Mouse (Mus musculus) lung, postnatal 0 days (tissue): ENCODE measurements at regions not wholly inside any gene's neighbourhood (a gene's known extent, or its start where the extent isn't known, plus 50 kb on each side); places are given as distances from the start of the nearest gene placed in this dataset.

Experiments
- ATAC-seq: fragments of 200-750 bp; cut with Nextera tagmentation; 2 replicates; pipeline ENCODE4 v1.8.0; 2017; ENCODE audit warnings: moderate library complexity
- DNase-seq: peaks from one replicate; pipeline ENCODE4 v3.0.0-alpha.2; 2016; ENCODE audit warnings: low spot score
- H3K27ac ChIP-seq: fragments of 300-500 bp; sonication (generic); 2 replicates; pipeline ENCODE4 v1.5.1; 2014; ENCODE audit warnings: antibody characterized with exemption, mild to moderate bottlenecking, low read length, mixed read lengths
- H3K27me3 ChIP-seq: fragments of 300-500 bp; sonication (generic); replicated peaks from 2 replicates; pipeline ENCODE4 v1.6.1; 2014; ENCODE audit warnings: low read length, mixed read lengths; ENCODE audit not compliant: insufficient read depth
- H3K36me3 ChIP-seq: fragments of 300-500 bp; sonication (generic); 2 replicates; pipeline ENCODE4 v1.6.1; 2014; ENCODE audit warnings: low read length, mixed read lengths; ENCODE audit not compliant: insufficient read depth
- H3K4me1 ChIP-seq: fragments of 300-500 bp; sonication (generic); 2 replicates; pipeline ENCODE4 v1.6.1; 2014; ENCODE audit warnings: antibody characterized with exemption, low read depth, low read length, mixed read lengths; ENCODE audit not compliant: insufficient read depth
- H3K4me2 ChIP-seq: fragments of 300-500 bp; sonication (generic); replicated peaks from 2 replicates; pipeline ENCODE4 v1.6.1; 2014; ENCODE audit warnings: low read depth, mild to moderate bottlenecking, low read length, moderate library complexity, mixed read lengths
- H3K4me3 ChIP-seq: fragments of 300-500 bp; sonication (generic); 2 replicates; pipeline ENCODE4 v1.5.1; 2014; ENCODE audit warnings: low read depth, low read length
- H3K9ac ChIP-seq: fragments of 300-500 bp; sonication (generic); replicated peaks from 2 replicates; pipeline ENCODE4 v1.6.1; 2014; ENCODE audit warnings: low read depth, mild to moderate bottlenecking
- H3K9me3 ChIP-seq: fragments of 300-500 bp; sonication (generic); 2 replicates; pipeline ENCODE4 v1.6.1; 2016; ENCODE audit warnings: low read length, mixed read lengths
- CTCF ChIP-seq: IDR thresholded peaks from 2 replicates; pipeline ENCODE4 v1.5.1; 2016; ENCODE audit warnings: antibody characterized with exemption, mild to moderate bottlenecking
- EP300 ChIP-seq: IDR thresholded peaks from 2 replicates; pipeline ENCODE4 v1.6.1; 2016; ENCODE audit warnings: antibody characterized with exemption, mild to moderate bottlenecking, control low read depth
- WGBS: fragments of 180-500 bp; shearing (Covaris S2); extraction: QIAGEN DNeasy Blood & Tissue Kit; methylation state at CpG from one replicate; pipeline ENCODE4 v1.1.7; 2014; 5-methylcytosine and 5-hydroxymethylcytosine counted together

DNA sequence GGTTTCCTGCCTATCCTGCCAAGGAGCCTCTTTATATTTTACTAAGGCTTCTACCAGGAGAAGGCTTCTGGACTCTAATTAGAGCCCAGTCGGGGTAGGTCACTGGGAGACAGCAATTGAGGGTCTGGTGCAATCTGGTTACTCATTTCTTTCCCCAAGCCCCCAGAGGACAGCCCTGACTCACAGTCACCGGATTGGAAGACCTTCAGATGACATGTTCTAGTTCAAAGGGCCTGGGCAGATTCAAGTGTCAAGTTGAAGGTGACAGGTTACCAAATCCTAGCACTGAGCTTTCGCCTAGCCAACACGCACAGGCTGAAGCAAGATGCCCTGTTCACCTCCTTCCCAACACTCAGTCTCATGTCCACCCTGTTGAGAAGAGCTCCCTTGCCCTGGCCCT lies 139.6 kb downstream of the Ly86 start:
- ATAC-seq (no peak), DNase-seq (peak; percentile 37)

DNA sequence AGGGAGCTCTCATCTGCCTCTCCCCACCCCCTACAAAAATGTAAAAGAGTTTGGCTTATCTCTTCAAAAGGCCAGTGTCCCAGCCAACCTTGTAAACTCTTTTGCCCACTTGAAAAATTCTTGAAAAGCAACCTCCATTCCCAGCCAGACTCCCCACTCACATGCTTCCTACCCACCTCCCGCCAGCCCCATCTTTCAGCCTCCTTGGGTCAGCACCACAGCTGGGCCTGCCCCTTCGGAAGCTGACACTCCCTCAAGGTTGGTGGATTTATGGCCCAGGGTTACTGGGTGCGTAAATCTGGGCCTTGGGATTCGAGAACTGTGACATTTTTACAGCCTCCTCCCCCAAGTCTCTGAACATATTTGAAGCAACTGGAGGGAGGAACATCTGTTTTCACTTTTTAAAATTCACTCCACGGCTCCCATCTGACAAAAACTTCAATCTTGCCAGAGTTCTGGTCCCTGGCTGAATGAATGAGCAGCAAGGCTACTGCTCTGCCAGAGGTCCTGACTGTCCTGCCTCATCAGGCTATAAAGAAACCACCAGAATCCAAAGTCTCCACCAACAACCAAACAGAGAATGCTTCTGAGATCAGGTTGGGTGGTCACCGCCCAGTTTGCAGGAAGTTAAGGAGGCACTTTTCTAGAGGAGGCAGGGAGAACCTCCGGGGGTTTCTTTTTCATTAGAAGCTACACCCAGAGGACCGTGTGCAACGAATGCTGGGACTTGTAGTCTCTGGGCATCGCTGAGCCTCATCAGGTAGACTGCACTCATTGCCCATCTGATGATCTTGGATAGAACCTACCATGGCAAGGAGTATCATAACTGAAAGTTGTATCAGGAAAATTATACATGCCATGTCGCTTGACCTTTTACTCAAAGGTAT lies 147.3 kb downstream of the Ly86 start:
- no peak overlapping the region for H3K4me3 ChIP-seq
- ATAC-seq, result peak; percentile 62
- DNase-seq, result peak; percentile 78
- H3K27ac ChIP-seq, result peak overlapping the region; percentile 76
- H3K4me1 ChIP-seq, result peaks cover 6% of the 10 kb centered on the region
- no peaks in the 10 kb centered on the region for H3K27me3 ChIP-seq
- no peak overlapping the region for H3K9ac ChIP-seq
- WGBS, result 45% methylated on average over 11 of the region's 11 CpGs
- no peak overlapping the region for H3K4me2 ChIP-seq
- H3K9me3 ChIP-seq, result no peaks in the 10 kb centered on the region
- TF ChIP-seq CTCF, result no peak
- peak; percentile 95 for TF ChIP-seq EP300
- H3K36me3 ChIP-seq, result no peaks in the 10 kb centered on the region

More for the DNA sequence above, 139.6 kb downstream of the Ly86 start:
- Histone ChIP-seq H3K9ac (no peak overlapping the region), H3K4me2 (peak overlapping the region; percentile 19; the same call in 1 of the 2 replicates), H3K9me3 (no peaks in the 10 kb centered on the region), H3K27me3 (no peaks in the 10 kb centered on the region), H3K36me3 (no peaks in the 10 kb centered on the region), H3K4me3 (no peak overlapping the region), H3K27ac (peak overlapping the region; percentile 96), H3K4me1 (peaks cover 16% of the 10 kb centered on the region; the same call in 1 of the 2 replicates)
- TF ChIP-seq CTCF (no peak), EP300 (no peak)
- WGBS, result 68% methylated on average over 4 of the region's 4 CpGs

- no peak overlapping the region for H3K9ac ChIP-seq
- H3K4me2 ChIP-seq, result no peak overlapping the region
- H3K27ac ChIP-seq, result peak overlapping the region; percentile 76; the same call in 1 of the 2 replicates
- no peaks in the 10 kb centered on the region for H3K9me3 ChIP-seq
- peak; percentile 10; the same call in 1 of the 2 replicates for ATAC-seq
- no peak for TF ChIP-seq CTCF
- TF ChIP-seq EP300, result peak; percentile 93
- 68% methylated on average over 1 of the region's 1 CpGs for WGBS
- DNase-seq, result peak; percentile 62
- H3K36me3 ChIP-seq, result no peaks in the 10 kb centered on the region
- H3K4me3 ChIP-seq, result no peak overlapping the region
- no peaks in the 10 kb centered on the region for H3K27me3 ChIP-seq
- H3K4me1 ChIP-seq, result peaks cover 6% of the 10 kb centered on the region
Measured at GRCm38 (mm10) chr13:37493331-37493730, 148.3 kb downstream of the Ly86 start.

GRCm38 (mm10) chr13:37495272-37495932 lies 150.4 kb downstream of the Ly86 start:
- H3K27me3 ChIP-seq, result no peaks in the 10 kb centered on the region
- H3K4me2 ChIP-seq, result no peak overlapping the region
- peak; percentile 90 for ATAC-seq
- H3K4me3 ChIP-seq, result no peak overlapping the region
- peak overlapping the region; percentile 87 for H3K27ac ChIP-seq
- 55% methylated on average over 8 of the region's 8 CpGs for WGBS
- DNase-seq, result peak; percentile 92
- H3K36me3 ChIP-seq, result no peaks in the 10 kb centered on the region
- H3K9ac ChIP-seq, result no peak overlapping the region
- H3K9me3 ChIP-seq, result no peaks in the 10 kb centered on the region
- peak; percentile 94 for TF ChIP-seq EP300
- no peak for TF ChIP-seq CTCF
- peaks cover 6% of the 10 kb centered on the region for H3K4me1 ChIP-seq

DNA sequence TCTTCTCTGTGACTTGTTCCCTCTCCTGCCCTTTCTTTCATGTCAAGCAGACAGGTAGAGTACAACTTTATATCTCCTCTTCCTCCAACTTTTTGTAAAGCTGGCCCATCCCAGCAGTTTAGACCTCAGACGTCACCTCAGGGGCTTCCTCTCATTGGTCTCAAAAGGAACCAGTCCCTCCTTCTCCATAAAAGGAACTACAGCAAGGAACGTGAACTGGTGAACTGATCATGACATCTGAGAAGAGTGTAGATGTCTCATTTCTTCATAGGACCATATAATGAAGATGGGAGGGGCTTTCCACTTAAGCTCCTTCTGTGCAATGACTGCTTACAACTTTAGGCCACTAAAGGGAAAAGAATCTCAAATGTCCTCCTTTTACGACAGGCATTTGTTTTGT lies 153.0 kb downstream of the Ly86 start:
- Histone ChIP-seq H3K4me3 (no peak overlapping the region), H3K4me1 (no peaks in the 10 kb centered on the region), H3K27ac (no peak overlapping the region), H3K4me2 (no peak overlapping the region), H3K9me3 (no peaks in the 10 kb centered on the region), H3K9ac (no peak overlapping the region), H3K27me3 (no peaks in the 10 kb centered on the region), H3K36me3 (no peaks in the 10 kb centered on the region)
- DNase-seq (no peak), ATAC-seq (no peak)
- WGBS, result 41% methylated on average over 3 of the region's 3 CpGs
- TF ChIP-seq EP300, result 0 out of 2 replicates have a peak, but pooled peaks have one; percentile 17
- no peak for TF ChIP-seq CTCF

DNA sequence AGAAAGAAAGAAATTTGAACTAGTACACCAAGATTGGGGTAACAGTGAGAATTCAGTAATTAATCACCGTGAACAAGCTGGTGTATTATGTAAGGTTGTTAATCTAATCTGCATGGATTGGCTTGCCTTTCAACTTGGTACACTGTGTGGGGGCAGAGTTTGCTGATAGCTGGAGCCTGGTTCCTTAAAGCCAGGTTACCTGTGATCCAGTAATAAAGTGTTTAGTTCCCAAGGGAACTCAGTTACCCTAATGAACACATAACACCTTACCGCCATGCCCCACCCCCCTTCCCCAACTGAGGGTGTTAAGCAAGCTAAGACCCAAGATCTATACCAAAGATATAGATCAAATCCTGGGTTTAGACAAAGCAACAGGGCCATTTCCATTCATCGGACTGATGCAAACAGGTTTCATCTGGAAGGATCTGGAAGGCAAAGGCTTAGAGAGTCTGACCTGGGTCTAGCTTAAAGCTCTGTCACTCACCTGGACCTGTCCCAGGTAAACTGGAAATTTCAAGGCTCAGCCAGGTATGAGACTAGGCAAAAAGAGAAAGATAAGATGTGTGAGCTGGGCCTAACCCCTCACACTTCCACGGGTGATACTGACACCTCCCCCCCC lies 155.8 kb downstream of the Ly86 start:
- no peak overlapping the region for H3K4me2 ChIP-seq
- no peaks in the 10 kb centered on the region for H3K36me3 ChIP-seq
- H3K9me3 ChIP-seq, result no peaks in the 10 kb centered on the region
- H3K4me1 ChIP-seq, result no peaks in the 10 kb centered on the region
- no peak overlapping the region for H3K4me3 ChIP-seq
- 62% methylated on average over 4 of the region's 4 CpGs for WGBS
- ATAC-seq, result no peak
- H3K9ac ChIP-seq, result no peak overlapping the region
- no peak overlapping the region for H3K27ac ChIP-seq
- TF ChIP-seq EP300 (no peak), CTCF (no peak)
- no peak for DNase-seq
- H3K27me3 ChIP-seq, result no peaks in the 10 kb centered on the region
